Mouse (Mus musculus) heart, embryonic 10.5 days (tissue): ENCODE measurements around the gene Cel. TPM values are rescaled to one million over a fixed set of nuclear protein-coding genes. Genes with fewer than 3 reads are reported as not detected.
"Not testable (repeated sequence)": the region's sequence is repeated elsewhere in the genome, so short reads cannot be mapped to it uniquely, and the experiment has no call there.

ENCODE experiments used
- DNase-seq: peaks from one replicate; pipeline ENCODE4 v3.0.0-alpha.2; 2017; ENCODE audit warnings: low spot score
- H3K27ac ChIP-seq: fragments of 300-500 bp; sonication (generic); 2 replicates; pipeline ENCODE4 v1.5.1; 2016; ENCODE audit warnings: mild to moderate bottlenecking
- H3K27me3 ChIP-seq: fragments of 300-500 bp; sonication (generic); 2 replicates; pipeline ENCODE4 v1.6.1; 2016; ENCODE audit warnings: mild to moderate bottlenecking; ENCODE audit not compliant: poor library complexity, insufficient read depth, severe bottlenecking
- H3K36me3 ChIP-seq: fragments of 300-500 bp; sonication (generic); 2 replicates; pipeline ENCODE4 v1.6.1; 2016; ENCODE audit warnings: mild to moderate bottlenecking, moderate library complexity
- H3K4me1 ChIP-seq: fragments of 300-500 bp; sonication (generic); 2 replicates; pipeline ENCODE4 v1.6.1; 2016; ENCODE audit warnings: mild to moderate bottlenecking
- H3K4me3 ChIP-seq: fragments of 300-500 bp; sonication (generic); 2 replicates; pipeline ENCODE4 v1.5.1; 2016; ENCODE audit warnings: mild to moderate bottlenecking, moderate library complexity
- H3K9me3 ChIP-seq: fragments of 300-500 bp; sonication (generic); 2 replicates; pipeline ENCODE4 v1.6.1; 2016; ENCODE audit warnings: mild to moderate bottlenecking, moderate library complexity
- WGBS: fragments of 180-500 bp; shearing (Covaris S2); methylation state at CpG from one replicate; pipeline ENCODE4 v1.1.7; 2016; 5-methylcytosine and 5-hydroxymethylcytosine counted together
- microRNA-seq: library from miRNA; unstranded; fragments of <30 nt; microRNA quantifications from one replicate; pipeline ENCODE4, GENCODE M21; 2017
- polyA plus RNA-seq: library from polyadenylated mRNA; unstranded; fragments of >200 nt; fragmentation: Nextera tagmentation; extraction: Ambion mirVana; gene quantifications from 2 replicates; pipeline ENCODE4 v1.2.1, GENCODE M21; 2016

The Cel gene
- polyA plus RNA-seq, 1 experiment from 2014 or later: not detected

- Histone ChIP-seq H3K4me3 (no peak overlapping the region), H3K27ac (no peak overlapping the region), H3K9me3 (no peaks in the 10 kb centered on the region), H3K27me3 (no peaks in the 10 kb centered on the region), H3K36me3 (no peaks in the 10 kb centered on the region), H3K4me1 (peaks cover 33% of the 10 kb centered on the region)
- 75% methylated on average over 5 of the region's 5 CpGs for WGBS
- DNase-seq: no peak
Measured at GRCm38 (mm10) chr2:28520581-28520980, 42.6 kb downstream of the Cel start.

- DNase-seq: no peak
Measured at GRCm38 (mm10) chr2:28518231-28518630, 45.0 kb downstream of the Cel start.

GRCm38 (mm10) chr2:28517206-28517909 lies 45.8 kb downstream of the Cel start:
- Histone ChIP-seq H3K9me3 (no peaks in the 10 kb centered on the region), H3K36me3 (no peaks in the 10 kb centered on the region), H3K27me3 (peaks cover 15% of the 10 kb centered on the region), H3K4me3 (no peak overlapping the region), H3K4me1 (peaks cover 28% of the 10 kb centered on the region), H3K27ac (peak overlapping the region; percentile 43; the same call in 1 of the 2 replicates)
- 31% methylated on average over 5 of the region's 5 CpGs for whole genome bisulfite sequencing
- peak; percentile 90 for DNase-seq

More at GRCm38 (mm10) chr2:28518231-28518630, 45.0 kb downstream of the Cel start:
- peaks cover 7% of the 10 kb centered on the region; the same call in 1 of the 2 replicates for H3K27me3 ChIP-seq
- H3K4me3 ChIP-seq: no peak overlapping the region
- 45% methylated on average over 2 of the region's 2 CpGs for WGBS
- H3K27ac ChIP-seq: no peak overlapping the region
- H3K9me3 ChIP-seq: no peaks in the 10 kb centered on the region
- H3K4me1 ChIP-seq: peaks cover 28% of the 10 kb centered on the region
- H3K36me3 ChIP-seq: no peaks in the 10 kb centered on the region

- no peaks in the 10 kb centered on the region for H3K9me3 ChIP-seq
- 14% methylated on average over 5 of the region's 5 CpGs for WGBS
- peak; percentile 89 for DNase-seq
- H3K27me3 ChIP-seq: peaks cover 39% of the 10 kb centered on the region
- H3K4me1 ChIP-seq: peaks cover 22% of the 10 kb centered on the region
- H3K27ac ChIP-seq: 0 out of 2 replicates have a peak overlapping the region, but pooled peaks have one; percentile 23
- H3K4me3 ChIP-seq: peak overlapping the region; percentile 22; the same call in 1 of the 2 replicates
- H3K36me3 ChIP-seq: no peaks in the 10 kb centered on the region
Measured at GRCm38 (mm10) chr2:28514489-28514888, 48.7 kb downstream of the Cel start.

- Histone ChIP-seq H3K36me3 (no peaks in the 10 kb centered on the region), H3K9me3 (no peaks in the 10 kb centered on the region), H3K27ac (peak overlapping the region; percentile 85), H3K27me3 (peaks cover 39% of the 10 kb centered on the region), H3K4me1 (peaks cover 20% of the 10 kb centered on the region), H3K4me3 (peak overlapping the region; percentile 75)
- DNase-seq: peak; percentile 81
- WGBS: 7% methylated on average over 47 of the region's 47 CpGs
Measured at GRCm38 (mm10) chr2:28513431-28514370, 49.5 kb downstream of the Cel start.

- no peaks in the 10 kb centered on the region for H3K36me3 ChIP-seq
- no peaks in the 10 kb centered on the region for H3K9me3 ChIP-seq
- no peak for DNase-seq
- H3K4me3 ChIP-seq: peak within 1 kb of the TSS; percentile 75
- peaks cover 20% of the 10 kb centered on the region for H3K4me1 ChIP-seq
- H3K27me3 ChIP-seq: peaks cover 39% of the 10 kb centered on the region
- under 1% methylated on average over 71 of the region's 71 CpGs for WGBS
- H3K27ac ChIP-seq: peak within 1 kb of the TSS; percentile 85
Measured at GRCm38 (mm10) chr2:28512798-28513401, 50.3 kb downstream of the Cel start, which contains the start of gene Ralgds. Ralgds (plus strand) TSS chr2:28513125.

- H3K27me3 ChIP-seq: peaks cover 39% of the 10 kb centered on the region
- H3K4me3 ChIP-seq, H3K36me3 ChIP-seq, H3K9me3 ChIP-seq, DNase-seq, H3K27ac ChIP-seq: not testable (repeated sequence)
- peaks cover 12% of the 10 kb centered on the region for H3K4me1 ChIP-seq
- WGBS: 40% methylated on average over 5 of the region's 5 CpGs
Measured at GRCm38 (mm10) chr2:28511600-28511999, 51.6 kb downstream of the Cel start.

- 82% methylated on average over 6 of the region's 6 CpGs for WGBS
- Histone ChIP-seq H3K4me1 (no peaks in the 10 kb centered on the region), H3K27ac (no peak overlapping the region), H3K36me3 (no peaks in the 10 kb centered on the region), H3K4me3 (no peak overlapping the region), H3K9me3 (no peaks in the 10 kb centered on the region), H3K27me3 (peaks cover 25% of the 10 kb centered on the region; the same call in 1 of the 2 replicates)
- no peak for DNase-seq
Measured at GRCm38 (mm10) chr2:28506291-28506690, 56.9 kb downstream of the Cel start.

- H3K36me3 ChIP-seq: no peaks in the 10 kb centered on the region
- 58% methylated on average over 3 of the region's 3 CpGs for WGBS
- no peak within 1 kb of the TSS for H3K27ac ChIP-seq
- no peaks in the 10 kb centered on the region for H3K9me3 ChIP-seq
- DNase-seq: no peak
- H3K4me3 ChIP-seq: no peak within 1 kb of the TSS
- no peaks in the 10 kb centered on the region for H3K4me1 ChIP-seq
- peaks cover 22% of the 10 kb centered on the region; the same call in 1 of the 2 replicates for H3K27me3 ChIP-seq
Measured at GRCm38 (mm10) chr2:28505795-28506194, 57.4 kb downstream of the Cel start, which contains the start of gene Gm10134. Gm10134 (plus strand) TSS chr2:28506095.

Small RNAs within 50 kb of the gene (microRNA-seq; reads per million reads assigned to microRNA genes)
- gene Gm22824: not detected

Other genes starting within 250 kb of the Cel start
- gene Ppp1r26, start 116.6 kb downstream of the Cel start, polyA plus RNA-seq: 3.6 and 3.7 TPM in 2 replicates
- 0.54 and 0.72 TPM in 2 replicates for gene 1700007K13Rik, start 97.1 kb downstream of the Cel start, polyA plus RNA-seq
- 60.7 and 67.7 TPM in 2 replicates for gene Mrps2, start 95.3 kb downstream of the Cel start, polyA plus RNA-seq
- 0.13 TPM in 1 of 2 replicates, not detected in the other for gene Gbgt1, start 66.5 kb downstream of the Cel start, polyA plus RNA-seq
- gene Gm10134, start 57.3 kb downstream of the Cel start, polyA plus RNA-seq: not detected in 2 replicates
- 11.6 and 20.5 TPM in 2 replicates for gene Ralgds, start 50.3 kb downstream of the Cel start, polyA plus RNA-seq
- gene Gtf3c5, start 20.3 kb upstream of the Cel start, polyA plus RNA-seq: 37.0 and 45.2 TPM in 2 replicates
- 11.0 and 12.2 TPM in 2 replicates for gene Gfi1b, start 58.6 kb upstream of the Cel start, polyA plus RNA-seq
- gene Tsc1, start 77.8 kb upstream of the Cel start, polyA plus RNA-seq: 17.8 and 23.8 TPM in 2 replicates
- 3.2 and 4.7 TPM in 2 replicates for gene Spaca9, start 136.3 kb upstream of the Cel start, polyA plus RNA-seq
- gene Ak8, start 136.8 kb upstream of the Cel start, polyA plus RNA-seq: 0.55 and 1.1 TPM in 2 replicates